ENCODE assay signal across 8 mouse cellular contexts in genomic region chr2:68873653-68874441, GRCm38 (mm10). TPM values are rescaled to one million over a fixed set of nuclear protein-coding genes. Genes with fewer than 3 reads are reported as not detected.
DNase-seq lines count a peak whose midpoint lies in the region; ATAC-seq lines count a peak whose summit lies in the region.

No protein-coding gene starts in this region.

- H3K36me3 ChIP-seq in hindbrain, embryonic 14.5 days (replicated peaks; ENCODE audit: control insufficient read depth, insufficient read depth), result no peaks in the 10 kb centered on the region
- H3K36me3 ChIP-seq in hindbrain, embryonic 10.5 days, result peaks cover 3% of the 10 kb centered on the region; the same call in 1 of the 2 replicates
- H3K36me3 ChIP-seq in limb, embryonic 13.5 days, result 0 out of 2 replicates have a peak, but pooled peaks cover 1% of the 10 kb centered on the region

- peaks cover 15% of the 10 kb centered on the region; the same call in 1 of the 2 replicates for H3K4me1 ChIP-seq in hindbrain, embryonic 14.5 days (replicated peaks; ENCODE audit: control insufficient read depth, insufficient read depth, low read length)
- H3K4me1 ChIP-seq in hindbrain, embryonic 10.5 days (replicated peaks), result peaks cover 33% of the 10 kb centered on the region
- H3K4me1 ChIP-seq in limb, embryonic 13.5 days, result peaks cover 16% of the 10 kb centered on the region

- intact Hi-C loops in gastrocnemius, postnatal 36 days (cut with DNase I), result no loop called here

- peak; percentile 34; the same call in 1 of the 2 replicates for ATAC-seq in hindbrain, embryonic 14.5 days (ENCODE audit: low FRiP score)
- peak; percentile 32; the same call in 1 of the 2 replicates for ATAC-seq in limb, embryonic 13.5 days (ENCODE audit: low FRiP score, low read depth)

- no peak overlapping the region for H3K4me2 ChIP-seq in hindbrain, embryonic 14.5 days (replicated peaks)
- no peak overlapping the region for H3K4me2 ChIP-seq in limb, embryonic 13.5 days (replicated peaks)

- no peak overlapping the region for H3K9ac ChIP-seq in hindbrain, embryonic 14.5 days
- H3K9ac ChIP-seq in limb, embryonic 13.5 days, result no peak overlapping the region

- H3K4me3 ChIP-seq in hindbrain, embryonic 14.5 days (replicated peaks; ENCODE audit: low read length), result no peak overlapping the region
- H3K4me3 ChIP-seq in hindbrain, embryonic 10.5 days, result no peak overlapping the region
- no peak overlapping the region for H3K4me3 ChIP-seq in limb, embryonic 13.5 days

- DNase-seq in hindbrain, embryonic 14.5 days (ENCODE audit: low spot score), result no peak
- DNase-seq in hindbrain, embryonic 10.5 days (ENCODE audit: low spot score), result no peak
- peak; percentile 37 for DNase-seq in thymus, postnatal 4 days
- no peak for DNase-seq in thymus, postnatal 10 days (ENCODE audit: low spot score in 2 of 2)
- peak; percentile 66 for DNase-seq in testis, postnatal 14 days (ENCODE audit: low spot score)
- DNase-seq in gastrocnemius, postnatal 36 days, result no peak
- DNase-seq in urinary bladder, postnatal 14 days (ENCODE audit: low spot score), result no peak

- 60% methylated on average over 15 of the region's 15 CpGs for WGBS in hindbrain, embryonic 14.5 days
- WGBS in hindbrain, embryonic 10.5 days, result 63% methylated on average over 15 of the region's 15 CpGs
- WGBS in limb, embryonic 13.5 days, result 65% methylated on average over 15 of the region's 15 CpGs

- no peaks in the 10 kb centered on the region for H3K27me3 ChIP-seq in hindbrain, embryonic 14.5 days (ENCODE audit: control insufficient read depth, insufficient read depth, low read length)
- no peaks in the 10 kb centered on the region for H3K27me3 ChIP-seq in hindbrain, embryonic 10.5 days (ENCODE audit: insufficient read depth, poor library complexity, severe bottlenecking)
- H3K27me3 ChIP-seq in limb, embryonic 13.5 days, result no peaks in the 10 kb centered on the region

- no peaks in the 10 kb centered on the region for H3K9me3 ChIP-seq in hindbrain, embryonic 14.5 days (ENCODE audit: control insufficient read depth, low read length)
- H3K9me3 ChIP-seq in hindbrain, embryonic 10.5 days, result peaks cover 3% of the 10 kb centered on the region; the same call in 1 of the 2 replicates
- no peaks in the 10 kb centered on the region for H3K9me3 ChIP-seq in limb, embryonic 13.5 days

- no peak overlapping the region for H3K27ac ChIP-seq in hindbrain, embryonic 14.5 days
- no peak overlapping the region for H3K27ac ChIP-seq in hindbrain, embryonic 10.5 days
- H3K27ac ChIP-seq in limb, embryonic 13.5 days, result no peak overlapping the region

RNA-seq across cellular contexts. Expression of gene Cers6, which starts 12.6 kb away (rescaled TPM):
- 80.1 and 81.4 TPM in 2 replicates for polyA plus RNA-seq in hindbrain, embryonic 14.5 days (2014; fragmentation: Nextera tagmentation; extraction: Ambion mirVana)
- polyA plus RNA-seq in hindbrain, embryonic 10.5 days (2016; fragmentation: Nextera tagmentation; extraction: Ambion mirVana), result 30.9 and 36.8 TPM in 2 replicates
- polyA plus RNA-seq in limb, embryonic 13.5 days (2015; fragmentation: Nextera tagmentation; extraction: Ambion mirVana), result 26.1 and 28.3 TPM in 2 replicates
- 1 to 10 TPM; 1.6 TPM for total RNA-seq in gastrocnemius, postnatal 36 days (2021)

Comparison
In these comparisons a context has a peak if more than half of its experiments do, and no peak if none do; other contexts are left out.
1. DNase-seq: peak in thymus, postnatal 4 days (single experiment) and testis, postnatal 14 days (single experiment); none in hindbrain, embryonic 14.5 days (single experiment), hindbrain, embryonic 10.5 days (single experiment), thymus, postnatal 10 days (0 of 2), gastrocnemius, postnatal 36 days (0 of 2) and urinary bladder, postnatal 14 days (single experiment).